In genomic region chr7:25433007-25433541, GRCm38 (mm10) we compare ENCODE assay signal across 7 mouse cellular contexts. TPM values are rescaled to one million over a fixed set of nuclear protein-coding genes. Genes with fewer than 3 reads are reported as not detected.
DNase-seq lines count a peak whose midpoint lies in the region; ATAC-seq and TF ChIP-seq lines count a peak whose summit lies in the region.

No protein-coding gene starts in this region.

- H3K4me3 ChIP-seq in thymus, adult 2 months (ENCODE audit: control insufficient read depth, insufficient read depth, low read length) = no peak overlapping the region
- no peak overlapping the region for H3K4me3 ChIP-seq in lung, embryonic 15.5 days

- H3K9ac ChIP-seq in lung, embryonic 15.5 days = no peak overlapping the region

- 14% methylated on average over 5 of the region's 5 CpGs for WGBS in thymus, adult 2 months
- 10% methylated on average over 5 of the region's 5 CpGs for WGBS in lung, embryonic 15.5 days

- H3K9me3 ChIP-seq in lung, embryonic 15.5 days = no peaks in the 10 kb centered on the region

- no peak for TF ChIP-seq POLR2A in thymus, adult 2 months (IDR thresholded peaks at IDR 0.05; ENCODE audit: control insufficient read depth, extremely low read depth, insufficient read depth, low read length, poor library complexity)

- TF ChIP-seq CTCF in thymus, adult 2 months (IDR thresholded peaks at IDR 0.05; ENCODE audit: borderline replicate concordance, control insufficient read depth, extremely low read depth, insufficient read depth, low read length, poor library complexity) = no peak

- peaks cover 5% of the 10 kb centered on the region for H3K4me1 ChIP-seq in thymus, adult 2 months (replicated peaks; ENCODE audit: control insufficient read depth, insufficient read depth, low read length)
- H3K4me1 ChIP-seq in lung, embryonic 15.5 days = peaks cover 43% of the 10 kb centered on the region

- no peaks in the 10 kb centered on the region for H3K27me3 ChIP-seq in thymus, adult 2 months (ENCODE audit: control insufficient read depth, insufficient read depth, low read length)
- H3K27me3 ChIP-seq in lung, embryonic 15.5 days = no peaks in the 10 kb centered on the region

- DNase-seq in thymus, adult 2 months = no peak
- no peak for DNase-seq in thymus, adult 18-20 months
- DNase-seq in heart, adult 9 months (ENCODE audit: low spot score in 2 of 2) = peak; percentile 54 to 77
- DNase-seq in ovary, postnatal 14 days (ENCODE audit: low spot score) = no peak
- DNase-seq in gastrocnemius, adult 18-20 months (ENCODE audit: low spot score) = no peak
- DNase-seq in cerebellum, postnatal 14 days = no peak

- ATAC-seq in lung, embryonic 15.5 days (ENCODE audit: borderline replicate concordance, extremely low read depth, low FRiP score, low TSS enrichment) = peak; percentile 59

- H3K36me3 ChIP-seq in thymus, adult 2 months (ENCODE audit: control insufficient read depth, insufficient read depth, low read length) = no peaks in the 10 kb centered on the region
- no peaks in the 10 kb centered on the region for H3K36me3 ChIP-seq in lung, embryonic 15.5 days

- H3K4me2 ChIP-seq in lung, embryonic 15.5 days = no peak overlapping the region

- peak overlapping the region; percentile 49; the same call in 1 of the 2 replicates for H3K27ac ChIP-seq in thymus, adult 2 months (ENCODE audit: control insufficient read depth, insufficient read depth, low read length)
- H3K27ac ChIP-seq in lung, embryonic 15.5 days = peak overlapping the region; percentile 73

RNA-seq across cellular contexts. Expression of gene Cxcl17, which starts 20.4 kb away (rescaled TPM):
- 0.56 and 1.2 TPM in 2 replicates for polyA plus RNA-seq in thymus, adult 2 months (2012; rRNA removed)
- 0.21 and 0.34 TPM in 2 replicates for polyA plus RNA-seq in lung, embryonic 15.5 days (2015; fragmentation: Nextera tagmentation; extraction: Ambion mirVana)
- total RNA-seq in gastrocnemius, adult 18-20 months (2021) = not detected

RNA-seq across cellular contexts. Expression of gene Lipe, which starts 34.6 kb away (rescaled TPM):
- 75.3 and 91.6 TPM in 2 replicates for polyA plus RNA-seq in thymus, adult 2 months (2012; rRNA removed)
- polyA plus RNA-seq in lung, embryonic 15.5 days (2015; fragmentation: Nextera tagmentation; extraction: Ambion mirVana) = 9.3 and 9.4 TPM in 2 replicates
- 10 to 100 TPM; 21.3 to 22.7 TPM for total RNA-seq in gastrocnemius, adult 18-20 months (2021)

RNA-seq across cellular contexts. Expression of gene Ceacam1, which starts 44.3 kb away (rescaled TPM):
- 5.0 and 5.8 TPM in 2 replicates for polyA plus RNA-seq in thymus, adult 2 months (2012; rRNA removed)
- polyA plus RNA-seq in lung, embryonic 15.5 days (2015; fragmentation: Nextera tagmentation; extraction: Ambion mirVana) = 5.3 and 5.8 TPM in 2 replicates
- total RNA-seq in gastrocnemius, adult 18-20 months (2021) = 1 to 10 TPM; 2.7 to 4.4 TPM

Comparison
In these comparisons a context has a peak if more than half of its experiments do, and no peak if none do; other contexts are left out.
1. DNase-seq: peak in heart, adult 9 months (2 of 2); none in thymus, adult 2 months (single experiment), thymus, adult 18-20 months (0 of 2), ovary, postnatal 14 days (single experiment), gastrocnemius, adult 18-20 months (single experiment) and cerebellum, postnatal 14 days (0 of 2).